Mouse (Mus musculus): ENCODE data around the gene Rufy4.

- TF ChIP-seq MAX (IDR thresholded peaks at IDR 0.05; ENCODE audit: low read depth) (no peak), CEBPB (IDR thresholded peaks at IDR 0.05; ENCODE audit: insufficient read depth, poor library complexity, severe bottlenecking) (no peak), POLR2A (IDR thresholded peaks at IDR 0.05; ENCODE audit: insufficient read length, low read depth) (no peak), POLR2AphosphoS2 (IDR thresholded peaks at IDR 0.05; ENCODE audit: insufficient read length, low read depth) (no peak), E2F4 (IDR thresholded peaks at IDR 0.05; ENCODE audit: insufficient read depth) (no peak), USF1 (IDR thresholded peaks at IDR 0.05; ENCODE audit: low read depth) (no peak), TCF3 (IDR thresholded peaks at IDR 0.05; ENCODE audit: insufficient read length, low read depth) (no peak), MYOD1 (IDR thresholded peaks at IDR 0.05; ENCODE audit: control insufficient read depth in 1 of 3, insufficient read length in 2 of 3, low read depth in 2 of 3) (peak in 1 of 3 experiments; percentile 9), TCF12 (IDR thresholded peaks at IDR 0.05; ENCODE audit: insufficient read depth, poor library complexity, severe bottlenecking) (no peak)
Observed at GRCm38 (mm10) chr1:74124991-74125552, at the start of gene Rufy4.
